Mouse (Mus musculus) spleen, adult 2 months (tissue): ENCODE measurements around the gene Morn4. TPM values are rescaled to one million over a fixed set of nuclear protein-coding genes. Genes with fewer than 3 reads are reported as not detected.

ENCODE experiments used
- DNase-seq, 2 experiments: peaks; one replicate each; pipeline versions ENCODE4 v3.0.0 to v3.0.0-alpha.2; 2012 to 2021; ENCODE audit warnings: low spot score in 2 of 2, low read depth in 1 of 2
- H3K27ac ChIP-seq: fragments of 200-500 bp; 2 replicates; pipeline ENCODE4 v1.5.1; 2012; ENCODE audit warnings: low read length, inconsistent platforms; ENCODE audit not compliant: insufficient read depth
- H3K27me3 ChIP-seq: fragments of 200-500 bp; 2 replicates; pipeline ENCODE4 v1.6.1; 2012; ENCODE audit warnings: mild to moderate bottlenecking, moderate library complexity, low read length, inconsistent platforms; ENCODE audit not compliant: control insufficient read depth, insufficient read depth
- H3K36me3 ChIP-seq: fragments of 200-500 bp; 2 replicates; pipeline ENCODE4 v1.6.1; 2012; ENCODE audit warnings: mild to moderate bottlenecking, low read length, inconsistent platforms; ENCODE audit not compliant: control insufficient read depth, insufficient read depth
- H3K4me1 ChIP-seq: fragments of 200-500 bp; 2 replicates; pipeline ENCODE4 v1.6.1; 2011; ENCODE audit warnings: inconsistent platforms; ENCODE audit not compliant: control insufficient read depth, insufficient read depth, insufficient read length
- H3K4me3 ChIP-seq: fragments of 200-500 bp; 2 replicates; pipeline ENCODE4 v1.5.1; 2011; ENCODE audit warnings: mild to moderate bottlenecking, inconsistent platforms; ENCODE audit not compliant: insufficient read depth, insufficient read length; ENCODE audit errors: extremely low read depth
- CTCF ChIP-seq: fragments of 200-500 bp; IDR thresholded peaks from 2 replicates; pipeline ENCODE4 v1.5.1; 2011; ENCODE audit warnings: mild to moderate bottlenecking, inconsistent platforms; ENCODE audit not compliant: insufficient read depth, insufficient read length, insufficient replicate concordance; ENCODE audit errors: extremely low read depth
- POLR2A ChIP-seq: fragments of 200-500 bp; IDR thresholded peaks from 2 replicates; pipeline ENCODE4 v1.6.1; 2011; ENCODE audit warnings: low read depth, low read length, inconsistent platforms
- WGBS: fragments of 180-500 bp; shearing (Covaris S2); methylation state at CpG from one replicate; pipeline ENCODE4 v1.1.7; 2018; 5-methylcytosine and 5-hydroxymethylcytosine counted together
- polyA plus RNA-seq: library from polyadenylated mRNA; depleted of rRNA; stranded (reverse); fragments of >200 nt; gene quantifications from 2 replicates; pipeline ENCODE4 v1.2.3, GENCODE M21; 2012; rRNA removed

Morn4 gene
- polyA plus RNA-seq, 1 experiment: 1.0 TPM

DNA sequence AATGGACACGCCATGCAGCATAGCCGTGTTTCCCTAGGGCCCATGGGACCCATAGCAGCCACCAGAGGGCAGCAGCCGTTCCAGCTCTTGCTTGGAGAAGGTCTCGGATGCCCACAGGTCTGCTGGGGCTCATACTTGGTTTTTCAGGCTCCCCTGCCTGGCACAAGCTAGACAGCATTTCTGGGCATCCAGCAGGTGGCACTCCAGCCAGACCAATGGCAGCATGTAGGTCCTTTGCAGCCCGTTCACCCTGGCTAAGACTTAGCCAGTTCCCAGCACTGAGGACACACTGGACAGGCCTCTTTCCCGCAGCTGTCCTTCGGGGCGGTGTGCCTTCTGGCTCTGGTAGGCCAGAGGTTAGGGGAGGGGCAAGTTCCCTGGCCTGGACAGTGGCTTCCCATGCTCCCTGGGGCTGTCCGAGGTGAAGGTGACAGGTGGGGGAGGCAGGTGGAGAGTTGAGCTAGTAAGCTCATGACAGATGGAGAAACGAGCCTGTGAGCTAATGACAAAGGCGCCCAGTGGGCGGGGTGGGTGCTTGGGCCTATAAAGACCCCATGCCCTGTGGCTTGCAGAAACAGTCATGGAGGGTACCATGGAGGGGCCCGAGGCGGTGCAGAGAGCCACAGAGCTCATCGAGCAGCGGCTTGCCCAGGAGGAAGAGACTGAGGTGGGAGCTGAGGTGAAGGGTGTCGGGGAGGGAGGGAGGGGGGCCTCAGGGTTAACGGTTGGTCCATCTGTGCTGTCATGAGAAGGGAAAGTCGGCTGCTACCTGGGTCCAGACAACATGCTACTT, 50.5 kb downstream of the Morn4 start, which contains the start of gene Ankrd2:
TSS of gene Ankrd2 (plus strand) at position 545 of the 793 bp plus-strand sequence.
- Histone ChIP-seq H3K4me1 (no peaks in the 10 kb centered on the region), H3K27ac (no peak within 1 kb of the TSS), H3K27me3 (no peaks in the 10 kb centered on the region), H3K36me3 (peaks cover 2% of the 10 kb centered on the region; the same call in 1 of the 2 replicates), H3K4me3 (no peak within 1 kb of the TSS)
- TF ChIP-seq CTCF (peak; percentile 68; the same call in 1 of the 2 replicates), POLR2A (no peak)
- 66% methylated on average over 19 of the region's 19 CpGs for WGBS
- peak; percentile 38 to 66 for DNase-seq

DNA sequence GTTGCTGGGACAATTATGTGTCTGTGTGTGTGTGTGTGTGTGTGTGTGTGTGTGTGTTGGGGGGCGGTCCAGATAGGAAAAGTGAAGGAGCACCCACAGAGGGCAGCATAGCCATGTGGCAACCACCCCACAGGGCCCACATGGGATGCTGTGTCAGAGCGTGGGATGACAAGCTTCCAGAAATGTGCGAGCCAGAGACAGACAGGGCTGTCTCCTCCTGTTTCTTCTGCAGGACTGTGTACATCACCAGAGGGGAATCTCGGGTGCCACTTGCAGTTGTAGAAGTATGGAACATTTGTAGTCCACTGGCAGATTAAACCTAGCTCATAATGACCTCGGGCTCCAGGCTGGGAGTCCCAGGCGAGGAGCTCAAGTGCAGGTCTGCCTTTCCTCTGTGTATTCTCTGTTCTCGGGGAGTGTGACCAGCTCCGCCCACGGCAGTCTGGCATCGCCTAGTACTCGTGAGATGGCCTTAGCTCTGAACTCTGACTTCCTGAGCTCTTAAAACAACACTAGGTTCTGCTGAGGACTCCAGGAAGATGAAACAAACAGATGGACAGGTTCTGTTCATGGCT, 51.2 kb downstream of the Morn4 start:
- 70% methylated on average over 11 of the region's 11 CpGs for WGBS
- Histone ChIP-seq H3K27me3 (no peaks in the 10 kb centered on the region), H3K4me3 (no peak overlapping the region), H3K36me3 (peaks cover 2% of the 10 kb centered on the region; the same call in 1 of the 2 replicates), H3K27ac (no peak overlapping the region), H3K4me1 (no peaks in the 10 kb centered on the region)
- DNase-seq: no peak
- TF ChIP-seq POLR2A (no peak), CTCF (no peak)

DNA sequence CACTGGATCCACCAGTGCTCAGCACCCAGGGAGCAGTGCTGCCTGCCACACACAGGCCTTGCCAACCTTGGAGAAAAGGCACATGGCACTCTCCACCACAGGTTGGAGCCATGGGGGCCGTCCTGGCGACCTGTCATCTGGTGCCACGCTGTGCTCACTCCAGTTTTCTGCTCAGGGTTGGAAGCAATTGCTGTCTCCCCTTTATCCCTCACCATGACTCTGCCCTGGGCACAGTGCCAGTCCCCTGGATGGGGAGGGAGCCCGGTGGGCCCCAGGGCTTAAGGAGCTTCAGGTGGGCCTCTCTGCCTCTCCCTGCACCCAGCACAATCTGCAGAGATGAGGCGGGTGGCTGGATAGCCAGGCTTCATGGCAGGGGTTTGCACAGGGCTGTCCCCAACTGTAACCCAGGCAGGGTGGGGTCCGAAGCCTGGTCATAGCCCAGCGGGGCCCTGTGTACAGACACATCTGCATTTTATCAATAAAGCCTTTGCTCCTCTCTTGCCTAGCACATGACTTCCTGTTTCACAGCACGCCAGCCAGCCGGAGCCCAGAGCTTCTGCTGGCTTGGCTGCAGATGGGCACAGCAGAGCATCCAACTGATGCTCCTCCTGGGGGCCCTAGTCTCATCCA, 51.9 kb downstream of the Morn4 start:
- no peak for DNase-seq
- WGBS: 67% methylated on average over 9 of the region's 9 CpGs

GRCm38 (mm10) chr19:42033611-42034010, 52.5 kb downstream of the Morn4 start:
- TF ChIP-seq POLR2A (no peak), CTCF (no peak)

More for the DNA sequence above, 51.9 kb downstream of the Morn4 start:
- no peak overlapping the region for H3K27ac ChIP-seq
- no peaks in the 10 kb centered on the region for H3K27me3 ChIP-seq
- H3K4me3 ChIP-seq: no peak overlapping the region
- H3K36me3 ChIP-seq: peaks cover 2% of the 10 kb centered on the region; the same call in 1 of the 2 replicates
- no peak for TF ChIP-seq CTCF
- no peak for TF ChIP-seq POLR2A
- H3K4me1 ChIP-seq: no peaks in the 10 kb centered on the region

DNA sequence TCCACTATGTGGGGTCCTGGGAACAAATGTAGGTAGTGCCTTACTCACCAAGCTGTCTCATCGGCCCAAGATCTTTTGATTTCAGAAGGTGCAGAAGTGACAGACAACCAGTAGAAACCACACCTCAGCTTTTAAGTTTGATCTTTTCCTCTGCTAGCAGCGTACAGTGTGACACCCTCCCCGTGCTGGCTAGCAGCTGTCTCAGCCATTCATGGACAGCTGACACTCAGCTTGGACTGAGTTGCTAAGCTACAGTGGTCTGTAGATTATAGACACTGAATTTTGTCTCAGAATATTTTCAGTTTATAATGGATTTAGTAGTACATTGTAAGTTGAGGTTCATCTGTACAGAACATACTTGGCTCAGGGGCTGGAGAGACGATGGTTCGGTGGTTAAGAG, 55.0 kb downstream of the Morn4 start:
- no peak for TF ChIP-seq POLR2A
- TF ChIP-seq CTCF: no peak
- H3K4me1 ChIP-seq: no peaks in the 10 kb centered on the region
- no peaks in the 10 kb centered on the region for H3K27me3 ChIP-seq
- H3K4me3 ChIP-seq: no peak overlapping the region
- DNase-seq: no peak
- H3K36me3 ChIP-seq: peaks cover 2% of the 10 kb centered on the region; the same call in 1 of the 2 replicates
- 72% methylated on average over 5 of the region's 5 CpGs for WGBS
- no peak overlapping the region for H3K27ac ChIP-seq

More at GRCm38 (mm10) chr19:42033611-42034010, 52.5 kb downstream of the Morn4 start:
- DNase-seq: no peak
- 94% methylated on average over 14 of the region's 14 CpGs for WGBS
- H3K36me3 ChIP-seq: peaks cover 2% of the 10 kb centered on the region; the same call in 1 of the 2 replicates
- H3K27ac ChIP-seq: no peak overlapping the region
- H3K4me1 ChIP-seq: no peaks in the 10 kb centered on the region
- H3K27me3 ChIP-seq: no peaks in the 10 kb centered on the region
- H3K4me3 ChIP-seq: no peak overlapping the region

DNA sequence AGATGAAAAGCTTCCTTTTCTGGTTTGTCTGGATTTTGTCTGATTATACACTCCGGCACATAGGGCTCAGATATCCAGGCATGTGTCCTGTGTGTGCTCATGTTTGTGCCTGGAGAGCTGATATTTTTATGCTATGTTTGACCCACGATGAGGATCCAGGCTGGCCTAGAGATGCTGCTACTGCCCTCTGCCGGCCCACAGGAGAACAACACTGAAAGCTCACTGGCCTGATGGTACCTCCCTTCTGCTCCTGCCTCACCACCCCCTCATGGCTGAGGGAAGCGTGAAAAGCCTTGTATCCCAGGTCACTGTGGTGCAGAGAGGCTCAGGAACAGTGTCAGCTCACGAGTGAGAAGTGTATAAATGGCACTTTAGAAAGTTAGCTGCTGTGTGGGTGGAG, 60.0 kb downstream of the Morn4 start:
- no peak for TF ChIP-seq POLR2A
- peak; percentile 87; the same call in 1 of the 2 replicates for TF ChIP-seq CTCF
- 8% methylated on average over 5 of the region's 5 CpGs for WGBS
- Histone ChIP-seq H3K27me3 (no peaks in the 10 kb centered on the region), H3K4me3 (no peak overlapping the region), H3K27ac (no peak overlapping the region), H3K4me1 (no peaks in the 10 kb centered on the region), H3K36me3 (no peaks in the 10 kb centered on the region)
- peak; percentile 28 to 69 for DNase-seq

Other genes with a start within 250 kb of the Morn4 start
- gene Frat2, start 238.2 kb downstream of the Morn4 start, polyA plus RNA-seq: 7.6 and 14.4 TPM in 2 replicates
- gene Rrp12, start 190.2 kb downstream of the Morn4 start, polyA plus RNA-seq: 7.0 and 9.2 TPM in 2 replicates
- gene Pgam1, start 174.4 kb downstream of the Morn4 start, polyA plus RNA-seq: 62.8 and 96.9 TPM in 2 replicates
- 10.5 and 11.0 TPM in 2 replicates for gene Exosc1, start 152.9 kb downstream of the Morn4 start, polyA plus RNA-seq
- gene Zdhhc16, start 152.9 kb downstream of the Morn4 start, polyA plus RNA-seq: 68.0 and 74.0 TPM in 2 replicates
- gene Mms19, start 105.2 kb downstream of the Morn4 start, polyA plus RNA-seq: 64.6 and 68.5 TPM in 2 replicates
- gene Ubtd1, start 104.6 kb downstream of the Morn4 start, polyA plus RNA-seq: 18.6 and 19.3 TPM in 2 replicates
- gene Ankrd2, start 50.4 kb downstream of the Morn4 start, polyA plus RNA-seq: 6.3 and 6.8 TPM in 2 replicates
- gene Hoga1, start 40.7 kb downstream of the Morn4 start, polyA plus RNA-seq: 1.6 and 2.0 TPM in 2 replicates
- 0.08 and 0.11 TPM in 2 replicates for gene 4933411K16Rik, start 34.1 kb downstream of the Morn4 start, polyA plus RNA-seq
- gene Pi4k2a, start 4.1 kb upstream of the Morn4 start, polyA plus RNA-seq: 22.3 and 25.1 TPM in 2 replicates
- 13.4 and 18.2 TPM in 2 replicates for gene Avpi1, start 42.7 kb upstream of the Morn4 start, polyA plus RNA-seq
- 52.6 and 76.5 TPM in 2 replicates for gene Marveld1, start 61.0 kb upstream of the Morn4 start, polyA plus RNA-seq
- gene Zfyve27, start 77.6 kb upstream of the Morn4 start, polyA plus RNA-seq: 49.4 and 49.5 TPM in 2 replicates
- gene Sfrp5, start 115.9 kb upstream of the Morn4 start, polyA plus RNA-seq: 0.19 and 0.28 TPM in 2 replicates
- 0.11 TPM in 1 of 2 replicates, not detected in the other for gene Golga7b, start 161.2 kb upstream of the Morn4 start, polyA plus RNA-seq